Mouse (Mus musculus) stomach, embryonic 15.5 days (tissue): Measurements from ENCODE around the gene Arcn1. TPM values are rescaled to one million over a fixed set of nuclear protein-coding genes. Genes with fewer than 3 reads are reported as not detected.
"Not testable (repeated sequence)": the region's sequence is repeated elsewhere in the genome, so short reads cannot be mapped to it uniquely, and the experiment has no call there.

Experiments used
- ATAC-seq: fragments of 200-750 bp; cut with Nextera tagmentation; 2 replicates; pipeline ENCODE4 v1.8.0; 2017; ENCODE audit warnings: low read depth, moderate number of reproducible peaks, moderate TSS enrichment; ENCODE audit not compliant: insufficient read depth, low FRiP score
- H3K27ac ChIP-seq: fragments of 300-500 bp; sonication (generic); 2 replicates; pipeline ENCODE4 v1.5.1; 2015; ENCODE audit warnings: mild to moderate bottlenecking, inconsistent platforms
- H3K27me3 ChIP-seq: fragments of 300-500 bp; sonication (generic); replicated peaks from 2 replicates; pipeline ENCODE4 v1.6.1; 2015; ENCODE audit warnings: inconsistent platforms
- H3K36me3 ChIP-seq: fragments of 300-500 bp; sonication (generic); 2 replicates; pipeline ENCODE4 v1.6.1; 2015; ENCODE audit warnings: inconsistent platforms
- H3K4me1 ChIP-seq: fragments of 300-500 bp; sonication (generic); 2 replicates; pipeline ENCODE4 v1.6.1; 2015; ENCODE audit warnings: inconsistent platforms
- H3K4me2 ChIP-seq: fragments of 300-500 bp; sonication (generic); 2 replicates; pipeline ENCODE4 v1.6.1; 2015; ENCODE audit warnings: mild to moderate bottlenecking, inconsistent platforms
- H3K4me3 ChIP-seq: fragments of 300-500 bp; sonication (generic); replicated peaks from 2 replicates; pipeline ENCODE4 v1.5.1; 2015; ENCODE audit warnings: inconsistent platforms
- H3K9ac ChIP-seq: fragments of 300-500 bp; sonication (generic); 2 replicates; pipeline ENCODE4 v1.6.1; 2015; ENCODE audit warnings: inconsistent platforms
- H3K9me3 ChIP-seq: fragments of 300-500 bp; sonication (generic); 2 replicates; pipeline ENCODE4 v1.6.1; 2016; ENCODE audit warnings: inconsistent platforms
- WGBS: fragments of 180-500 bp; shearing (Covaris S2); methylation state at CpG from one replicate; pipeline ENCODE4 v1.1.7; 2015; 5-methylcytosine and 5-hydroxymethylcytosine counted together
- polyA plus RNA-seq: library from polyadenylated mRNA; unstranded; fragments of >200 nt; fragmentation: Nextera tagmentation; extraction: Ambion mirVana; gene quantifications from 2 replicates; pipeline ENCODE4 v1.2.1, GENCODE M21; 2015

Gene Arcn1
- polyA plus RNA-seq, 1 experiment from 2014 or later = 189 TPM

DNA sequence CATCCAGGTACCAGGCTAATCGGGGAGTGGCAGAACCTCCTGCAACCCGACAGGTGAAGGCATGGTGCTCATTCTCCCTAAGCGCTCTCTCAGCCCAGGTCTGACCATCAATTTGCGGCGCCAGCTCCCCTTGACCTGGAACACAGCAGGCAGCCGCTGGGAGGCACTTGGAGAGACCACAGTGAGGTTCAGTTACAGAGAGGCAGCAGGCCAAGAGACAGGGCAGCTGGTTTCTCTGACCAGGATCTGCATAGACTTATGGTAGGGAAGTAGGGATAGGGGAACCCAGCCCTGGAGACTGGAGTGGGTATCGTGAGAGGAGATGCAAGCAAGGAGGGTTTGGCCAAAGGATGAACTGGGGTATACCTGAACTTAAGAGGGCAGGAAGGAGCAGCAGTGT is 30.7 kb upstream of the Arcn1 start:
- WGBS = 52% methylated on average over 7 of the region's 7 CpGs
- Histone ChIP-seq H3K4me2 (peak overlapping the region; percentile 99; the same call in 1 of the 2 replicates), H3K4me1 (peaks cover 11% of the 10 kb centered on the region; the same call in 1 of the 2 replicates), H3K9me3 (no peaks in the 10 kb centered on the region), H3K4me3 (peak overlapping the region; percentile 57; the same call in 1 of the 2 replicates), H3K36me3 (no peaks in the 10 kb centered on the region), H3K27me3 (0 out of 2 replicates have a peak, but pooled peaks cover 3% of the 10 kb centered on the region), H3K27ac (no peak overlapping the region), H3K9ac (no peak overlapping the region)
- ATAC-seq = no peak

DNA sequence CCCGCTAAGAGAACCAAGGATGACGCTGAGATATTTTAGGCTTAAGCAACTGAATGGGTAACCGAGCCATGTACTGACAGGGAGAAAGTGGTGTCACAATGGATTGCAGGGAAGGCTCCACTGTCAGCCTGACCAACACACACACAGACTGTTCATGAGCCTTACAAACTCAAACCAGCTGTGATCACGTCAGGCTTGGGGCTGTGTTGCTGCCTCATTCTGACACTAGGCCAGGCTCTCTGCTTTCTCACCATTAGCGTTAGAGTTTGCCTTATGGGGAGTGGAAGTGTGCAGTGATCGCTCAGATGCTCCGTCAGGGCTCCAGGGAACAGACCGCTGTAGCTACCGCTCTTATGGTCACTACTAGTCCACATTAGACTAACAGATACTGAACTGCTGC is 25.2 kb upstream of the Arcn1 start:
- WGBS = 79% methylated on average over 9 of the region's 9 CpGs
- Histone ChIP-seq H3K9ac (no peak overlapping the region), H3K9me3 (no peaks in the 10 kb centered on the region), H3K4me1 (no peaks in the 10 kb centered on the region), H3K27ac (no peak overlapping the region), H3K4me3 (no peak overlapping the region), H3K4me2 (no peak overlapping the region), H3K27me3 (no peaks in the 10 kb centered on the region), H3K36me3 (peaks cover 22% of the 10 kb centered on the region)
- ATAC-seq = no peak

DNA sequence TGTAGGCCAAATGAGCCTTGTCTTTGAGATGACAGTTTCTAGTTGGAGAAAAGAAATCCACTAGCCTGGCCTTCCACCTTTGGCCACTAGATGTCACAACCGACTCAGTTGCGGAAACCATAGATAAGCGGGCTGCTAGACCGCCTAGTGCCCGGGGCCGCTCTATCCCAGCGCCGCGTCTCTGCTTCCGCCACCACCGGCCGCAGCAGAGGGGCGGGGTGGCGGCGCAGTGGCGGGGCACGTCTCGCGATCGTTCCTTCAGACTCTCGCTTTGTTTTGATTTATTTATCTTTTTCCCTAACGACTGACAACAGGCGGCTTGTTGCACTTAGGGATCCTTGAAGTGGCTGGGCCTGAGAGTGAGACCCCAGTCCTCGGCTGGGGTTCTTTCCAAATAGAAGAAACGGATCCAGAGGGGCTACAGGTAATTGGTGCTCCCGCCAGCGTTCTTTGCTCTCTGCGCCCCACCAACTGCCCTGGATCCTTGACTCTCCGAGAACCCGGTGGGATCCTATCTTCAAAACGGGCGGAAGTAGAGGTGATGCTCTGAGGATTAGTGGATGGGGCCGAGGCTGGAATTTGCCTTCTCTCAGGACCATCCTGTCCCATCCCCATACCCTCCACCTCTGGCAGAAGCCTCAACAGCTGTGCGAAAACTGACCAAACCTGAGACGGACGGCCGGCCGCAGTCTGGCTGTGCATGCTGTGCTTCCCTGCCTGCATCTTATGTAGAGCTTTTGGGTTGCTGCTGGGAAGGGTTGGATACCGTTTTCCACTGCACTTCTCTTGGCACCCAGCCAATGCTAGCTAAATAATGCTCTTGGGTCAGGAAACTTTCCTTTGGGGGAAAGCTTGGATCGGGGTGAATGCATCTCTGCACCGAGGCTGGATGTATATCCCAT is 5.4 kb upstream of the Arcn1 start:
- H3K36me3 ChIP-seq = peaks cover 9% of the 10 kb centered on the region; the same call in 1 of the 2 replicates
- WGBS = under 1% methylated on average over 41 of the region's 41 CpGs

DNA sequence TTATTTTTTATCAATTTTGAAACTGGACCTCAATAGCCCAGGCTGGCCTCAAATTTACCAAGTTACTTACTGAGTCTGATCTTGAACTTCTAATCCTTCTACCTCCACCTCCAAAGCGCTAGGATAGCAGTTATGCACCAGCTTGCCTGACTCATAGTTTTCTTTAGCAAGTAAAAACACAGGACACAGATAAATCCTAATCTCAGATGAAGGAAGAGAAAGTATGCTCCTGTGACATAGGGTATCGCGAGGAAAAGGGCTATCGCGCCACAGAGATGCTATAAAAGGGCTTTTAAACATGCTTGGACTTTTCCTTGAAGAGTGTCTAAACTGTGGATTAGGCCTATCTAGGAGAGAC is 4.7 kb upstream of the Arcn1 start:
- Histone ChIP-seq H3K9me3 (no peaks in the 10 kb centered on the region), H3K27ac (peak overlapping the region; percentile 51; the same call in 1 of the 2 replicates), H3K36me3 (peaks cover 9% of the 10 kb centered on the region; the same call in 1 of the 2 replicates), H3K4me3 (no peak overlapping the region), H3K4me2 (no peak overlapping the region), H3K27me3 (no peaks in the 10 kb centered on the region), H3K9ac (no peak overlapping the region), H3K4me1 (no peaks in the 10 kb centered on the region)
- no peak for ATAC-seq
- 19% methylated on average over 5 of the region's 5 CpGs for WGBS

More for the DNA sequence above, 5.4 kb upstream of the Arcn1 start:
- H3K4me1 ChIP-seq = no peaks in the 10 kb centered on the region
- H3K9me3 ChIP-seq = no peaks in the 10 kb centered on the region
- H3K9ac ChIP-seq = peak overlapping the region; percentile 80
- H3K4me3 ChIP-seq = peak overlapping the region; percentile 66
- peak overlapping the region; percentile 90 for H3K27ac ChIP-seq
- H3K27me3 ChIP-seq = no peaks in the 10 kb centered on the region
- ATAC-seq = peak; percentile 99
- peak overlapping the region; percentile 84 for H3K4me2 ChIP-seq

DNA sequence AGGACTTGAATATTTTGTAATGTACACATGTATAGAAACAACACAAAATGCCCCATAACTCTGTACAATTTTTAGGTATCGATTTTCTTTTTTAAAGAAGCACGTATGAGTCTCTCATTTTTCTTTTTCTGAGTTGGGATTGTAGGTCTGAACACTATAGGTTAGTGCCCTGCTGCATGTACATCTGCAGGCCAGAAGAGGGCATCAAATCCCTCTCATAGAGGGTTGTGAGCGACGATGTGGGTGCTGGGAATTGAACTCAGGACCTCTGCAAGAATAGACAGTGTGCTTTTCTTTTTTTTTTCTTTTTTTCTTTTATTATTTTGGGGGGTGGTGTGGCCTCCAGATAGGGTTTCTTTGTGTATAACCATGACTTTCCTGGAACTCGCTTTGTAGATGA is 3.7 kb upstream of the Arcn1 start:
- WGBS = 92% methylated on average over 5 of the region's 5 CpGs
- no peak overlapping the region for H3K27ac ChIP-seq
- no peaks in the 10 kb centered on the region for H3K9me3 ChIP-seq
- H3K4me2 ChIP-seq = no peak overlapping the region
- no peaks in the 10 kb centered on the region for H3K4me1 ChIP-seq
- H3K4me3 ChIP-seq = no peak overlapping the region
- no peak overlapping the region for H3K9ac ChIP-seq
- no peaks in the 10 kb centered on the region for H3K27me3 ChIP-seq
- H3K36me3 ChIP-seq = peaks cover 9% of the 10 kb centered on the region; the same call in 1 of the 2 replicates
- no peak for ATAC-seq

DNA sequence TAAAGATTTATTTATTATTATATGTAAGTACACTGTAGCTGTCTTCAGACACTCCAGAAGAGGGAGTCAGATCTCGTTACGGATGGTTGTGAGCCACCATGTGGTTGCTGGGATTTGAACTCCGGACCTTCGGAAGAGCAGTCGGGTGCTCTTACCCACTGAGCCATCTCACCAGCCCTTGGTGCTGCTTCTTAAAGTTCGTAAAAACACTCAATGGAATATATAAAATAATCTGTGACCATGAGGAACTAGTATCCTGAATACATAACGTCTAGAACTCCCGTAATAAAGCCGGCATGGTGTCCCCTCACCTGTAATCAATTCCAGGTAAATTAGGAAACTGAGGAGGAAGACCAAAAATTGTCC is 367 bp upstream of the Arcn1 start:
- 33% methylated on average over 9 of the region's 9 CpGs for WGBS
- Histone ChIP-seq H3K4me3 (peak overlapping the region; percentile 97), H3K27ac (peak overlapping the region; percentile 98; the same call in 1 of the 2 replicates), H3K4me2 (peak overlapping the region; percentile 73)
- H3K4me1 ChIP-seq, H3K27me3 ChIP-seq, H3K9me3 ChIP-seq, ATAC-seq, H3K36me3 ChIP-seq, H3K9ac ChIP-seq: not testable (repeated sequence)

DNA sequence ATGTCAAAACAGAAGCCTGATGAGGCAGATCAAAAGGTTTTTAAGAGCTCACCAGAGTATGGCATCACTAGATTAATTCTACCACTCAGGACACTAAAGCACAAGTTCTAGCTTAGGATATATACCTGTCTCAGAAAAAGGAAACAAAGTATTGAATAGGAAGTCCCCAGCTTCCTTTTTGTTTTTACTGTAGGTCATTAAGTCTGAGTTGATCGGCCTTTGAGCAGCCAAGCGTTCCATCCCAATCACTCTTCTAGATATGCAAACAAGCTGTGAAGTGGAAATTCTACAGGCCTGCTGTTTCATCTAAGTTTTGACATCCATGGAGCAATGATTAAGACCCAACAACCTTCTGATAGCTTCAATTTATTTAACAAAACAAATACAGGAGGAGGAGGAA is 6.8 kb downstream of the Arcn1 start:
- no peak overlapping the region for H3K27ac ChIP-seq
- peaks cover 7% of the 10 kb centered on the region for H3K4me1 ChIP-seq
- WGBS = 70% methylated on average over 2 of the region's 2 CpGs
- H3K9ac ChIP-seq = no peak overlapping the region
- H3K4me3 ChIP-seq = no peak overlapping the region
- H3K36me3 ChIP-seq = peaks cover 19% of the 10 kb centered on the region; the same call in 1 of the 2 replicates
- no peak for ATAC-seq
- H3K27me3 ChIP-seq = no peaks in the 10 kb centered on the region
- H3K4me2 ChIP-seq = no peak overlapping the region
- no peaks in the 10 kb centered on the region; the same call in 1 of the 2 replicates for H3K9me3 ChIP-seq

DNA sequence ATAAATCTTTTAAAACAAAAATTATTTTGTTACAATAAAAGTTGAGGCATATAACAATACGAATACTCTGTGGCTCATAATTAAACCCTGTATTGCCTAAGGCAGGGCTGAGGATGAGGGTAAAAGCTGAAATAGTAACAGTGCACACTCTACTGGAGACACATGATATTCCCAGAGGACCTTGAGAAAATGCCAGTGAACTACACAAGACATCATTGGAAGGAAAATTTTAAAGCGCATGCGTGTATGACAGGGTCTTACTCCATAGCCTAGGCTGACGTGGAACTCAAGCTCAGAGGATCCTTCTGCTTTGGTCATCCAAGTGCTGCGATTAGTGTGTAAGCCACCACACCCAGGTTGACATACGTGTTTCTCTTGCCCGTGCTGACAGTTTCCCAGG is 19.2 kb downstream of the Arcn1 start:
- no peak overlapping the region for H3K9ac ChIP-seq
- no peaks in the 10 kb centered on the region for H3K9me3 ChIP-seq
- H3K4me3 ChIP-seq = no peak overlapping the region
- H3K4me1 ChIP-seq = no peaks in the 10 kb centered on the region
- peaks cover 68% of the 10 kb centered on the region for H3K36me3 ChIP-seq
- H3K27ac ChIP-seq = no peak overlapping the region
- no peak for ATAC-seq
- WGBS = 91% methylated on average over 7 of the region's 7 CpGs
- no peak overlapping the region for H3K4me2 ChIP-seq
- H3K27me3 ChIP-seq = no peaks in the 10 kb centered on the region

DNA sequence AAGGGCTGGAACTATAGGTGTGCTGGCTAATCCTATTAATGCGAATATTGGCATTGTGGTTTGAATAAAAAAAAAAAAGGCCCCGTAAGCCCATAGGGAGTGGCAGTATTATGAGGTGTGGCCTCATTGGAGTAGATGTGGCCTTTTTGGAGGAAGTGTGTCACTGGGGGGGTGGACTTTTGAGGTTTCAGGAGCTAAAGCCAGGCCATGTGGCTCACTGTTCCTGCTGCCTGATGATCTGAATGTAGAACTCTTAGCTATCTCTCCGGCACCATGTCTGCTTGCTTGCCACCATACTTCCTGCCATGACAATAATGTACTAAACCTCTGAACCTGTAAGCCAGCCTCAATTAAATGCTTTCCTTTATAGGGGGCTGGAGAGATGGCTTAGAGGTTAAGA is 20.3 kb downstream of the Arcn1 start:
- WGBS = 92% methylated on average over 3 of the region's 3 CpGs
- peaks cover 64% of the 10 kb centered on the region for H3K36me3 ChIP-seq

DNA sequence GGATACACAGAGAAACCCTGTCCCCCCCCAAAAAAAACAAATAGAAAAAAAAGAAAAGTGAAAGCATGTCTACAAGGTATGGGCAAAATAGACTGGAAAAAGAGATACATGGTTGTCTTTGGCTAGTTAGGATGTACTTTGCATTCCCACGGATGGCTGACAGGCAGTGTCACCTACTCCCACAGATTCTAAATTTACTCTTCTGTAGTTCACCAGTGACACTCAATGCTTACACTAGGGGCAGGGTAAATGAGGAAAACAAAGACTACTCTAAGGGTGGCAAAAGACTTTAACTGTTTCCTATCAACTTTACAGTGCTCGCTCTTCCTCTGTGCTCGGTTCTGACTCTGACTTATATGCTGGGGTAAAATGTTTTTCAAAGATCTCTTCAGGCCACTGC is 21.0 kb downstream of the Arcn1 start:
- ATAC-seq = no peak
- Histone ChIP-seq H3K4me3 (no peak overlapping the region), H3K4me1 (no peaks in the 10 kb centered on the region), H3K9me3 (no peaks in the 10 kb centered on the region), H3K4me2 (no peak overlapping the region), H3K27me3 (no peaks in the 10 kb centered on the region), H3K36me3 (peaks cover 62% of the 10 kb centered on the region), H3K27ac (no peak overlapping the region), H3K9ac (no peak overlapping the region)
- WGBS = 83% methylated on average over 3 of the region's 3 CpGs

More for the DNA sequence above, 20.3 kb downstream of the Arcn1 start:
- no peak overlapping the region for H3K27ac ChIP-seq
- H3K4me1 ChIP-seq = no peaks in the 10 kb centered on the region
- H3K4me2 ChIP-seq = no peak overlapping the region
- no peaks in the 10 kb centered on the region for H3K27me3 ChIP-seq
- H3K9ac ChIP-seq = no peak overlapping the region
- no peaks in the 10 kb centered on the region for H3K9me3 ChIP-seq
- ATAC-seq = no peak
- no peak overlapping the region for H3K4me3 ChIP-seq

DNA sequence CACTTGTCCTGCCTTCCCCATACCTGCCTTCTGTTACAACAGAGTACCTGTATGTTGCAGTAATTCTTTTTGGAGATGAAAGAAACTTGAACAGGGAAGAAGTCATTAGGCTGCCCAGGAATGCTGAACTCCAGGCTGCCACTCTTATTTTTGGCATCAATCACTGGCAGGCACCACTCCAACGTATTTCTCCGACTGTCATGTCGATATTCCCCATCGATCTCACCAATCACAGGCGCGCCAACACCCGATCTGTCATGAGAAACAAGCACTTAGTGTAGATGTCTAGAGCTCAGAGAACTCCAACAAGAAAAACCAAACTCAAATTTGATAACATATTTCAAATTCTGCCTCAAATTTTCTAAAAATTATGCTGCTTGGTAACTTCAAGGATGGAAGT is 22.3 kb downstream of the Arcn1 start:
- WGBS = 94% methylated on average over 7 of the region's 7 CpGs
- Histone ChIP-seq H3K4me1 (no peaks in the 10 kb centered on the region), H3K4me3 (no peak overlapping the region), H3K9me3 (no peaks in the 10 kb centered on the region), H3K4me2 (no peak overlapping the region), H3K27me3 (no peaks in the 10 kb centered on the region), H3K36me3 (peaks cover 59% of the 10 kb centered on the region), H3K27ac (no peak overlapping the region), H3K9ac (no peak overlapping the region)
- no peak for ATAC-seq

DNA sequence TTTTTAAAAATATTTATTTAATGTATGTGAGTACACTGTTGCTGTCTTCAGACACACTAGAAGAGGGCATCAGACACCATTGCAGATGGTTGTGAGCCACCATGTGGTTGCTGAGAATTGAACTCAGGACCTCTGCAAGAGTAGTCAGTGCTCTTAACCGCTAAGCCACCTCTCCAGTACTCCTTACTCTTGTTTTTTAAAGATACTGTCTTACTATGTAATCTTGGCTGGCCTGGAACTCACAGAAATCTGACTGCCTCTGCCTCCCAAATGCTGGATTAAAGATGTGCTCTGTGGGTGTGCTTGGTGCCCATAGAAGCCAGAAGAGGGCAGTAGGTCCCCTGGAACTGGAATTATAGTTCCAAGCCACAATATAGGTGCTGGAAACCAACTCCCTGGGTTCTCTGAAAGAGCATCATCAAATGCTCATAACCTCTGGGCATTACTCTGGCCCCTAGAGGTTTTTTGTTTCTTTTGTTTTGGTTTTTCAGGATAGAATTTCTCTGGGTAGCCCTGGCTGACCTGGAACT is 26.9 kb downstream of the Arcn1 start:
- Histone ChIP-seq H3K27ac (no peak overlapping the region), H3K36me3 (peaks cover 31% of the 10 kb centered on the region), H3K9me3 (no peaks in the 10 kb centered on the region), H3K27me3 (no peaks in the 10 kb centered on the region), H3K9ac (no peak overlapping the region), H3K4me1 (peaks cover 4% of the 10 kb centered on the region; the same call in 1 of the 2 replicates), H3K4me3 (no peak overlapping the region), H3K4me2 (no peak overlapping the region)
- 91% methylated on average over 1 of the region's 1 CpGs for WGBS
- no peak for ATAC-seq
